Mouse (Mus musculus): ENCODE data around the gene Trpm7. TPM values are rescaled to one million over a fixed set of nuclear protein-coding genes. Genes with fewer than 3 reads are reported as not detected.

Gene Trpm7
- total RNA-seq (2023) = 10 to 100 TPM; 71.9 to 81.0 TPM

GRCm38 (mm10) chr2:126875871-126876796, at the start of gene Trpm7:
Trpm7 (minus strand) TSS chr2:126876230.

DNA sequence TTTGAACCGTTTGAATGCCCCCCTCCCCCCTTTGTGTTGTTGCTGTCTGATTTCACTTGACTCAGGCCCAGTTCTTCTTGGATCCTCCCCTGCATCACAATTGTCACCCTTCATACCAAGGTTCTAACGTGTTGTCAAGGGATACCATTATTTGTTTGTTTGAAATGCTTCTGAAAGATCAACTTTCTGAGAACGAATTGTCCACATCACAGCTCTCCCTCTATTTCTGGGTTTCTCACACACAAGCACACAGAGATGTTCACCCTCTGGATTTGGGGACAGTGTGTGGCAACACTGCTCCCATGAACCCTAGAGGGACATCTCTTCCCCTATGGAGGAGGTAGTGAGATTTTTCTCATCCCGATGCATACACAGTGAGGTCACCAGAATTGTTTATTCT, 92.7 kb downstream of the Trpm7 start, which contains the start of gene Usp50:
Gene Usp50 (minus strand): TSS at position 101 of the 400 bp plus-strand sequence.

Other genes with a start within 250 kb of the Trpm7 start
- 10 to 100 TPM; 39.0 to 49.1 TPM for gene Gabpb1, start 199.9 kb downstream of the Trpm7 start, total RNA-seq (2023)
- gene Usp8, start 168.9 kb downstream of the Trpm7 start, total RNA-seq (2023) = 10 to 100 TPM; 55.2 to 55.8 TPM
- 1 to 10 TPM in 1 of 2 experiments, not detected in 1; 1.1 TPM for gene Usp50, start 92.8 kb downstream of the Trpm7 start, total RNA-seq (2023)
- 10 to 100 TPM; 55.2 to 60.2 TPM for gene Sppl2a, start 57.0 kb upstream of the Trpm7 start, total RNA-seq (2023)
- gene Ap4e1, start 132.5 kb upstream of the Trpm7 start, total RNA-seq (2023) = 10 to 100 TPM; 24.1 to 30.2 TPM
- 10 to 100 TPM; 13.6 to 17.7 TPM for gene Blvra, start 194.4 kb upstream of the Trpm7 start, total RNA-seq (2023)